Mouse (Mus musculus) bone marrow, adult 2 months (tissue): ENCODE results near the gene 4430402I18Rik.

Experiments
- CTCF ChIP-seq: fragments of 200-500 bp; IDR thresholded peaks from 2 replicates; pipeline ENCODE4 v1.5.1; 2011; ENCODE audit warnings: low read length, control low read depth; ENCODE audit not compliant: control insufficient read depth, insufficient read depth
- POLR2A ChIP-seq: fragments of 200-500 bp; IDR thresholded peaks from 2 replicates; pipeline ENCODE4 v1.6.1; 2011; ENCODE audit warnings: low read depth, mild to moderate bottlenecking, control low read depth, low read length, borderline replicate concordance; ENCODE audit not compliant: control insufficient read depth

GRCm38 (mm10) chr19:29016204-29016765, 48.7 kb upstream of the 4430402I18Rik start:
- TF ChIP-seq POLR2A (no peak), CTCF (no peak)
